Mouse (Mus musculus): Measurements from ENCODE around the gene Emcn. TPM values are rescaled to one million over a fixed set of nuclear protein-coding genes. Genes with fewer than 3 reads are reported as not detected.

Emcn gene
- total RNA-seq, 2 experiments from 2014 or later, result 6.9 to 8.8 TPM

GRCm38 (mm10) chr3:137395588-137395987, 54.7 kb downstream of the Emcn start:
- peak in 1 of 2 experiments; percentile 46 for DNase-seq (ENCODE audit: low spot score in 2 of 2)

DNA sequence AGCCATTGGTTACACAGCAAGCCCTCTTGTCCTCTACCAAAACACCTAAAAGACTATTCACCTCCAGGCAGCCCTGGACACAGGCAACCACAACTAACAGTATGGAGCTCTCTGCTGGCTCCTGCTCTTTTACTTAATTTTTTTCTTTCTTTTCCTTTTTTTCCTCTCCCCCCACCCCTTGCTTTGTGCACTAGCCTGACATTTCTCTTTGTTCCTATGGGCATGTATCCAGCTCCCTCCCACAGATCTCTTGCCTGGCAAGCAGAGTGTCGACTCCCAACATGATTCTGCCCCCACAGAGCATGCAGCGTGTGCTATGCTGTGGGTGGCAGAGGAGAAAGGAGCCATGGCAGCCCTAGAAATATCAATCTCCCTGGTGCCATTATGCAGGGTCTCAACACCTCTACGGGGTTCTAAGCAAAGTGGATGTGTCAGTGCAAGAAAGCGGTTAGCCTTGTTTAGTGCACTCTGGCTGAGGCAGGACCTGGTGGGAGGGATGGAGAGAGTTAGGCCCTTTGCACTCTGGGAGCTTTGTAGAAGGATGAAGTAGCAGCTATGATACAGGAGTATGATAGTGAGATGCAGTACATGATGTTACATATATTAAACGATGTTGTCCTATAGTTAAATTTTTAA, 74.7 kb downstream of the Emcn start:
- DNase-seq (ENCODE audit: low spot score in 2 of 2), result peak; percentile 79 to 94

- peak in 1 of 2 experiments; percentile 70 for DNase-seq (ENCODE audit: low spot score in 2 of 2)
Observed at GRCm38 (mm10) chr3:137418636-137419035, 77.8 kb downstream of the Emcn start.

GRCm38 (mm10) chr3:137429516-137429915, 88.6 kb downstream of the Emcn start:
- DNase-seq (ENCODE audit: low spot score in 2 of 2), result no peak

DNA sequence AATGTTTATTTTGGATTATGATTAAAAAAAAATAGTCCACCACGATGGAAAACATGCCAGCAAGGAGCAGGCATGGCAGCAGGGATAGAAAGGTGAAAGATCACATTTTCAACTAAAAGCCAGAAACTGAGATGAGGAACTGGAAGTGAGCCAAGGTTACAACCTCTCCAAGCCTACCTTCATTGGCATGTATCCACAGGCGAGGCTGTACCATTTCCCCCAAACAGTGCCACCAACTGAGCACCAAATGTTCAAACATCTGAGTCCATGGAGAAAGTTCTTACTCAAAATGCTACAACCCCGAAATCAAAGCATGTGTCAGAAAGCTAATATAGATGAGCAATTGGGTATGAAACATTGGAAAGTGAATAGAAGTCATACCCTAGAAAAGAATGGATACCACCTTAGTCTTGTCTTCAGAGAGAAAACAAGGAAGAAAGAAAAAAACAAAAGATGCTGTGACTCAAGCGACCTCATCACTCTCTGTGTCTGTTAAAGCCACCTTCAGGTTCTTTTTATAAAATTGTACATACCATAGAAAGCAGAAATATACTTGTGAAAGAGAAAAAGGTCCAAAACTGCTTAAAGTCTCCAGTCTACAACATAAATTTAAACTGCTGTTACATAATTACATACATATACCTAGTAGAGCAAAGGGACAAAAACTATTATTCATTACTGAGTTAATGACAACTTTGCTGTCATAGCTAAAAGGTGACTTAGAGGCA, 124.2 kb downstream of the Emcn start:
- DNase-seq (ENCODE audit: low spot score in 2 of 2), result no peak

DNA sequence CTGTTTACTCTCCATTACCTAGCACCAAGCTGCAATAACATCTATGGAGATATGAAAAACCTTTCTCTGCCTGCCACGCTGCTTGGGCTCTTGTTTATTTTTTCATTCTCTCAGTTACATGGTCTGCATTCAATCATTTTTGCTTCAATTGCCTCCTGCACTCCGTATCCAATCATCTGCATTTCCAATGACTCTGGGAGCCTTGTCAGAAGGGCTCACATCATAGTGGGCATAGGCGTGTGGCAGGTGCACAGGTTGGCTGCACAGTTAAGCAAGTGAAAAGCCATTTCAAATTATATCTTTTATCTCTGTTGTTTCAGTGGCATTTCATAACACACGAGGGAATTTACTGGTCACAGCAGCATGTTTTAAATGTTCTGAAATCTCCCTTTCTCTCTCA, 125.1 kb downstream of the Emcn start:
- no peak for DNase-seq (ENCODE audit: low spot score in 2 of 2)

DNA sequence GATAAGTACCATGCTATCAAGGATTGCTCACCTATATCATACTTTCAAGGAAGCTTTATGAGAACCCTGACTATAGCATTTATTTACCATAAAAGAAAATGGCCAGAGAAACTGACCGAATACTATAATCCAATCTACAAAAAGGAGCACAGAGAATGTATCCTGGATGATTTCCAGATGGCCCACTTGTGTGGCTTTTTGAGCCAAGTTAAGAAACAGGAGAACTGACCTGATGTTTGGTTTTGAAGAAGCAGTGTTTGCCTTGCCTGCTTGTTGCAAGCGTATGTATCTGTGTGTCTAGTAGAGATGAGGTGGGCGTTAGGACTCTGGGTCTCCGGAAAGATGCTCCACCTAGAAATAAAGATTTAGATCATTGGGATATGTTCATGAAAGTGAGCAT, 125.9 kb downstream of the Emcn start:
- no peak for DNase-seq (ENCODE audit: low spot score in 2 of 2)

- no peak for DNase-seq (ENCODE audit: low spot score in 2 of 2)
Observed at GRCm38 (mm10) chr3:137467386-137467785, 126.5 kb downstream of the Emcn start.

DNA sequence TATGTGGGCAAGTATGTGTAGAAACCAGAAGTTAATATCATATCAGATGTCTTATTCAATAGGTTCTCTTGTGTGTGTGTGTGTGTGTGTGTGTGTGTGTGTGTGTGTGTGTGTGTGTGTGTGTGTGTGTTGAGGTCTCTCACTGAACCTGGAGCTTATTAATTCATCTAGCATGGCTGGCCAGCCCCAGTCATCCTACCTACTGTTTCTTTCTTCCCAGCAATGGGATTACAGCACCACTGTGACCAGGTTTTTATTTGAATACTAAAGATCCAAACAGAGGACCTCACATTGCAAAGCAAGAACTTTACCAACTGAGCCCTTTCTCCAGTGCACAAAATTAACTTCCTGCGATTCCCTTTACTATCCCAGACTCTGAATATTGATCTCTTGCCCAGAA, 131.3 kb downstream of the Emcn start:
- no peak for DNase-seq (ENCODE audit: low spot score in 2 of 2)

GRCm38 (mm10) chr3:137479761-137480339, 139.0 kb downstream of the Emcn start:
- peak in 1 of 2 experiments; percentile 48 for DNase-seq (ENCODE audit: low spot score in 2 of 2)

DNA sequence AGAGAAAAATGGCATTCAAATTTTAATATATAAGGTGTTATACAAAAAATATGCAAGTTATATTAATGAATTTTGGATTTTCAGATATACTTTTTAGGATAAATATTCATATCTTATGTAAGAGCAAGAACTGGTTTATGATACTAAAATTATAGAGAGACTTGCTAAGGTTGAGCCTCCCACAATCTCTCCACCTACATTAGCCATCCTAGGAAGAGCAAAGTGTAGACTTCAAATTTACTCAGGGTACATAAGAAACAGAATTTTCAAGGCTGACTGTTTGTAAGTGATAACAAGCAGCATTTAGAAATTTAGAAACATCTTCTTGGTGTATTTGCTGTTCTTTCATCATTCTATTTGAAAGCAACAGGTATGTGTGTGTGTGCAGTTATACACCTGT, 140.3 kb downstream of the Emcn start:
- no peak for DNase-seq (ENCODE audit: low spot score in 2 of 2)

Measured in layer of hippocampus, adult 18-20 months (tissue).